Mouse (Mus musculus) lung, postnatal 4 days (tissue): ENCODE measurements at regions not wholly inside any gene's neighbourhood (a gene's known extent, or its start where the extent isn't known, plus 50 kb on each side); places are given as distances from the start of the nearest gene placed in this dataset.

Experiments used
- DNase-seq, 2 experiments: peaks; one replicate each; pipeline ENCODE4 v3.0.0; 2021

DNA sequence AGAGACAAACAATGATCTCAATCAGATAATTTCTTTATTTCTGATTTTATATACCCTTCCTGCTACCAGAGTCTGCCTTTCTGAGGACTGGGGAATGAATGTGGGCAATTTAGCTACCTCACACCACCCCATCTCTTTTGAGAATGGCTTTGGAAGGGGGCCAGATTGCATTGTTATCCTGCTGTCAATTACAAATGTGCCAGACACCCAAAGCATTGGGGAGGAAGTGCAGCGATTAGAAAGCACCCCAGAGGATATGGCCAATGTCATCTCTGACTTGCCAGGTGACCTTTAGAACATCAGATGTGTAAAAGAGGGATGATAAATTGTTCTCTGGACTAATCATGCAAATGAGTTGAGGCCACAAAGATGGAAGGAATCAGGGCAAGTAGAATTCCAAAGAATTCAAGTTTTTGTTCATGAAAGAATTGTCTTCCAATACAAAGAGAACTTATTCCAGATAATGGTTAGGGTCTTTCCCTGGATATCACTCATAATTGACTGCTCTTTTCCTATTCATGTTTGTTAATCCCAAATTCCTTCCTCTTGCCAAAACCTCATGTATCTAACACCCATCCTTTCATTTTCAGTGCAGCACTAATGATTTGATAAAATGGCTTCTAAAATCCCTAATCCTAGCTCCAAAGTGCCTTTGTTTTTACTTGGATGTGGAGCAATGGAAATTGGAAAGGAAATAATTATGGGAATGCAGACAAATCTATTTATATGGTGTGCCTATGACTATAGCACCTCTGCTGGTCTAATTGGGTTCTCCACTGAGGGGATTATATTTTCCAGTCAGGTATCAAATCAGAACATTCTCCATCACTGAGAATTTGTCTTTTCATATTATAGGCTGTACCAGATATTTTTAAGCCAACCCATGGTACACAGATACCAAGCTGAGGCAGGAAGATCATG, 89.1 kb upstream of the Chl1 start:
- DNase-seq: no peak

DNA sequence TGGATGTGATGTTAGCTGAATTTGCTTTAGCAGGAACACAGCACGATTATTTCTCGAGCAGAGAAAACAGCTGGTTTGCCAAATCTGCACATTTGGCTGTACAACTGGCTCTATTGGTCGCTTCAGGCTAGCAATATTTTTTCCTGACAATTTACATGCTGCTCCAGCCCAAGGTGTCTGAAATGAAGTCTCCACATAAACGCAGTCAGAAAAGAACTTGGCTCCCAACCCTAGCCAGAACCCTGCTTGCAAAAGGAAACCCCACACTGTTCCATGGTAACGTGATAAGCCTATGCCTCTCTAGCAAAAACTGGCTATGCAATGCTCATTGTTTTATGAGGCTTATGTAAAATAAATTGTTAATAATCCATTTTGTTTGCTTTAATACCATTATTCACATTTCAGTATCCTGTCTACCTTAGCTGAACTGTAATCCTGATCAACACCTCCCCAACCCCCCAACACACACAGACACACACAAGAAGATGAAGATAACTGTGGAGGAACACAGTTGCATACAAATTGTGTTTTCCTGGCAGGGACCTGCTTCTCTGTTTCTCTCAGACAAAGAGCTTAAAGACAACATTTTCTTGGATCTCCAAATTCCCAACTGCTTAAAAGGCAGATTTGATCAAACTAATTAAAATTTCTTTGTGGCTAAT, 79.3 kb upstream of the Chl1 start:
- DNase-seq: no peak

DNA sequence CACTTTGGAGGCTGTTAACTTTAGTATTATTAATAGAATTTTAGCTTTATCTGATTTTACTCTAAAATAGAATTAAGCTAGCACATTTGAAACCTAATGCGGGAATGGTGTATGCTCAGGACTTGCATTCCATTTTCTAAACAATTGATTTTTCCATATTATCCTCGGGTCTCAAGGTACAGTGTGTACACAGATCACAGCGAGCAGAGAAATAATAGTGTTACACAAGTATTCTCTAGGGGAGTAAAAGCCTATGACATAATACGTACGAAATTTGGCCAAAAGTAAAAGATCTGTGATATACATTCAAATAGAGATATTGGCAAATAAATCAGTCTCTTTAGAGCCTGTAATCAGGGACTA, 78.8 kb upstream of the Chl1 start:
- no peak for DNase-seq
